Mouse (Mus musculus) effector memory CD4-positive, alpha-beta T cell, adult 7 months (primary cell): ENCODE measurements around the gene Hip1. TPM values are rescaled to one million over a fixed set of nuclear protein-coding genes. Genes with fewer than 3 reads are reported as not detected.

Experiments
- polyA plus RNA-seq: library from polyadenylated mRNA; unstranded; fragments of 100-300 nt; shearing (Covaris generic); gene quantifications from one replicate; pipeline ENCODE4 v1.2.1, GENCODE M21; 2017

The Hip1 gene
- polyA plus RNA-seq = 15.5 TPM

GRCm38 (mm10) chr5:135544865-135545797 lies at the start of gene Hip1:
TSS of gene Hip1 (minus strand) at chr5:135545120.

GRCm38 (mm10) chr5:135573006-135573405 lies 28.1 kb upstream of the Hip1 start, which contains the start of gene Ccl24:
TSS of gene Ccl24 (minus strand) at chr5:135573049.

GRCm38 (mm10) chr5:135563469-135563868 lies 18.5 kb upstream of the Hip1 start, which contains the start of gene Ccl26:
TSS of gene Ccl26 (minus strand) at chr5:135563569.

GRCm38 (mm10) chr5:135394004-135394823 lies 150.7 kb downstream of the Hip1 start, which contains the start of gene Pom121:
TSS of gene Pom121 (minus strand) at chr5:135394546.

GRCm38 (mm10) chr5:135369787-135370654 lies 174.9 kb downstream of the Hip1 start, which contains the start of gene Nsun5:
TSS of gene Nsun5 (plus strand) at chr5:135369953.

Other genes with a start within 250 kb of the Hip1 start
- gene Fkbp6, start 195.1 kb downstream of the Hip1 start, polyA plus RNA-seq = not detected
- gene Trim50, start 191.8 kb downstream of the Hip1 start, polyA plus RNA-seq = 0.35 TPM
- 28.8 TPM for gene Nsun5, start 175.2 kb downstream of the Hip1 start, polyA plus RNA-seq
- gene Pom121, start 150.6 kb downstream of the Hip1 start, polyA plus RNA-seq = 43.9 TPM
- gene Ccl26, start 18.4 kb upstream of the Hip1 start, polyA plus RNA-seq = not detected
- not detected for gene Ccl24, start 27.9 kb upstream of the Hip1 start, polyA plus RNA-seq
- 25.0 TPM for gene Rhbdd2, start 87.5 kb upstream of the Hip1 start, polyA plus RNA-seq
- 118 TPM for gene Por, start 124.9 kb upstream of the Hip1 start, polyA plus RNA-seq
- gene Tmem120a, start 199.3 kb upstream of the Hip1 start, polyA plus RNA-seq = 45.2 TPM
- 0.78 TPM for gene Styxl1, start 233.3 kb upstream of the Hip1 start, polyA plus RNA-seq
- 362 TPM for gene Mdh2, start 233.4 kb upstream of the Hip1 start, polyA plus RNA-seq